Mouse (Mus musculus): ENCODE results near the gene Podnl1. TPM values are rescaled to one million over a fixed set of nuclear protein-coding genes. Genes with fewer than 3 reads are reported as not detected.

Gene Podnl1
- total RNA-seq (2015): 0.21 and 0.65 TPM in 2 replicates
- 0.12 and 0.62 TPM in 2 replicates for total RNA-seq (2017)

GRCm38 (mm10) chr8:84125656-84126055 lies at the start of gene Podnl1:
Gene Podnl1 (plus strand): TSS chr8:84125989.
- ATAC-seq (ENCODE audit: poor library complexity, severe bottlenecking): no peak

GRCm38 (mm10) chr8:84076412-84076811 lies 49.4 kb upstream of the Podnl1 start:
- ATAC-seq (ENCODE audit: poor library complexity, severe bottlenecking): no peak

- ATAC-seq (ENCODE audit: poor library complexity, severe bottlenecking): no peak
Measured at GRCm38 (mm10) chr8:84076849-84077248, 48.9 kb upstream of the Podnl1 start.

- no peak for ATAC-seq (ENCODE audit: poor library complexity, severe bottlenecking)
Measured at GRCm38 (mm10) chr8:84079206-84079605, 46.6 kb upstream of the Podnl1 start.

- no peak for ATAC-seq (ENCODE audit: poor library complexity, severe bottlenecking)
Measured at GRCm38 (mm10) chr8:84083829-84084241, 42.0 kb upstream of the Podnl1 start.

- no peak for ATAC-seq (ENCODE audit: poor library complexity, severe bottlenecking)
Measured at GRCm38 (mm10) chr8:84084341-84085115, 41.3 kb upstream of the Podnl1 start.

GRCm38 (mm10) chr8:84087156-84087555 lies 38.6 kb upstream of the Podnl1 start:
- no peak for ATAC-seq (ENCODE audit: poor library complexity, severe bottlenecking)

- ATAC-seq (ENCODE audit: poor library complexity, severe bottlenecking): no peak
Measured at GRCm38 (mm10) chr8:84087821-84088220, 38.0 kb upstream of the Podnl1 start.

- ATAC-seq (ENCODE audit: poor library complexity, severe bottlenecking): no peak
Measured at GRCm38 (mm10) chr8:84089277-84089676, 36.5 kb upstream of the Podnl1 start.

GRCm38 (mm10) chr8:84090585-84090984 lies 35.2 kb upstream of the Podnl1 start:
- ATAC-seq (ENCODE audit: poor library complexity, severe bottlenecking): no peak

GRCm38 (mm10) chr8:84096061-84096460 lies 29.7 kb upstream of the Podnl1 start:
- ATAC-seq (ENCODE audit: poor library complexity, severe bottlenecking): no peak

GRCm38 (mm10) chr8:84098376-84098775 lies 27.4 kb upstream of the Podnl1 start:
- ATAC-seq (ENCODE audit: poor library complexity, severe bottlenecking): no peak

- ATAC-seq (ENCODE audit: poor library complexity, severe bottlenecking): no peak
Measured at GRCm38 (mm10) chr8:84101476-84102270, 24.1 kb upstream of the Podnl1 start.

- no peak for ATAC-seq (ENCODE audit: poor library complexity, severe bottlenecking)
Measured at GRCm38 (mm10) chr8:84103601-84104000, 22.2 kb upstream of the Podnl1 start.

- peak; percentile 51 for ATAC-seq (ENCODE audit: poor library complexity, severe bottlenecking)
Measured at GRCm38 (mm10) chr8:84104221-84104620, 21.6 kb upstream of the Podnl1 start.

- peak; percentile 94 for ATAC-seq (ENCODE audit: poor library complexity, severe bottlenecking)
Measured at GRCm38 (mm10) chr8:84104697-84105609, 20.8 kb upstream of the Podnl1 start, which contains the start of gene Dcaf15. Gene Dcaf15 (minus strand): TSS chr8:84104768.

- no peak for ATAC-seq (ENCODE audit: poor library complexity, severe bottlenecking)
Measured at GRCm38 (mm10) chr8:84105676-84106075, 20.1 kb upstream of the Podnl1 start.

GRCm38 (mm10) chr8:84106216-84107040 lies 19.4 kb upstream of the Podnl1 start:
- ATAC-seq (ENCODE audit: poor library complexity, severe bottlenecking): no peak

GRCm38 (mm10) chr8:84115646-84116045 lies 10.1 kb upstream of the Podnl1 start:
- no peak for ATAC-seq (ENCODE audit: poor library complexity, severe bottlenecking)

- no peak for ATAC-seq (ENCODE audit: poor library complexity, severe bottlenecking)
Measured at GRCm38 (mm10) chr8:84122151-84122550, 3.6 kb upstream of the Podnl1 start.
